Mouse (Mus musculus): ENCODE measurements at regions not wholly inside any gene's neighbourhood (a gene's known extent, or its start where the extent isn't known, plus 50 kb on each side); places are given as distances from the start of the nearest gene placed in this dataset.

DNA sequence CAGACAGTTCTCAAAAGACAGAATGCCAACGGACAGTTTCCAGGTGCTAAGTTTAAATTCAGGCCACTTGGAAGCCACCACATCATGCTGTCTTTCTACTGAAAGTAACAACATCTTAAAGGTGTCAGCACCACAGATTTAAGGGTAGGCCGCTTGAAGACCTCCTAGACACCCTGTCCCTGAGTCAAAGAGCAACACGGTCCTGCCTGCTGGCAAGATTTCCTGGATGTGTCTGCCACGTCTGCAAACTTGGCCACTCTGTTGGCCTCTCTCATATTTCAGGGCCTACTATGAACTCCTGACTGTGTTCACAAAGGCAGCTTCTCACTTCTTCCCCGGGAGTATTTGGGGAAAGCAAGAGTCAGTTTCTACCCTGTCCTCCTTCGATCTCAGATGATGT is 194.7 kb upstream of the Esrrg start:
- DNase-seq (ENCODE audit: low read depth, low spot score): no peak

DNA sequence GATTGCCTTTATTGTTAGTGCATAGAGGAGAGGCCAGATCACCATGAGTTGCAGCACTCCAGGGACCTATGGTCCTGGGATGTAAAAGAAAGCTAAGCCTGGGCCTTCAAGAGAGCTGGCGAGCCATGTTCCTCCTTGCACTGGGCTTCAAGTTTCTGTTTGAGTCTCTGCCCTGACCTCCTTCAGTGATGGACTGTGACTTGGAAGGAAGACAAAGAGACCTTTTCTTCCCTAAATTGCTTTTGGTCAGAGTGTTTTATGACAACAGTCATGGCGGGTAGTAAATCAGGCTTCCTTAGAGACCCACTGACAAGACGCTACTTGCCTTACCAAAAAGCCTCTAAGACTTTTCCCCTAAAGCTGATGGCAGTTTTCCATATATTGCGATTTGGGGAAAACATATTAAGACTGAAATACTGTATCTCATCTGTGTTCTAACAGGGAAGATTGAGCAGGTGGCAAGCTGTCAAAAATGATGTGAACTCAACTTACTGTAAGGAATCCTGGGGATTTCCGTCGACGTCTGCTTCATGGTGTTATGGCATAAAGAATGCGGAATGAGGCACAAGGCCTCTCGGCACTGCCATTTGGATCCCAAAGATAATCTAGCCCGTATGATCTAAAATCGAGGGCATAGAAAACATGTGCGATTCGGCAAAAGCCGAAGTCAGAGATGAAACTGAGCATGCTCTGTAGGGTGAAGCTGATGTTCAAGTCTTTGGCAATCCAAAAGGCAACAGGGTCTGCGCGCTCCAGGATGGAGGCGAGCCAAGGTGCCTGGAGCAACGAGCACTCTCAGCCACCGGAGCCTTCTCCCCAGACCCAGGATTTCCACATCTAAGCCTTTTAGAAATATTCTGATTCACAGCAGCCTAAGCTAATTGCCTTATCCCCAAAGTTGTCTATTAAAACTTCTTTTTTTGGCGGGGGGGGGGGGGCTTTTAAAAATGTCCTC is 190.1 kb upstream of the Esrrg start:
- DNase-seq (ENCODE audit: low read depth, low spot score): no peak

DNA sequence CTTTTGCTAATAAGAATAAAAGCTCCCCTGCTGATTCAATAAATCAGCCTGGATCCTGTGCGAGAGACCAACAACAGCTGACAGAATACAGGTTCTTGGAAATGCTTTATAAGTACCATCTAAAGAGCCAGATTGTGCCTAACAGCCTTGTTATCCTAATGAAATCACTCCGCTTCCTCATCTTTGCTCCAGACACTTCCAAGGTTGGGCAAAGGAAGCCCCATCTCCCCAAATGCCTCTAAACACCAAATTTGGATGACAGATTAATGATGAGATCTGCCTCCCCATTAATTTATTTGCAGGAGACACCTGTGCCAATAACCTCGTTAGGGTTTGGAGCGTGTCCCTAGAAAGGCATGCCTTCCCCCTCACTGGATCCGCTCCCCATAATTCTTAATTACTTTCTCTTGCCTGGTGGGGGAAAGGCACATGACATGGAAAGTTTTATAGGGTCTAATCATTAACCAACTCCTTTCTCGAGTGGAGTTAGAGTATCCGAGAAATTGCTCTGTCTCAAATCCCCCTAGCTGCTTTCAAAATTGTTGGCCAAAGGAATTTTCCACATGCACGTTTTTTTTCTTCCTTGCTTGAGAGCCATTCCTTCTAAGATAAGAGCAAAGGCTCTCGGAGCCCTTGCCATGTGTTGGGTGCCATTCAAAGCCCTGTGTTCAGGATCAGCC is 179.9 kb upstream of the Esrrg start:
- no peak for DNase-seq (ENCODE audit: low read depth, low spot score)

DNA sequence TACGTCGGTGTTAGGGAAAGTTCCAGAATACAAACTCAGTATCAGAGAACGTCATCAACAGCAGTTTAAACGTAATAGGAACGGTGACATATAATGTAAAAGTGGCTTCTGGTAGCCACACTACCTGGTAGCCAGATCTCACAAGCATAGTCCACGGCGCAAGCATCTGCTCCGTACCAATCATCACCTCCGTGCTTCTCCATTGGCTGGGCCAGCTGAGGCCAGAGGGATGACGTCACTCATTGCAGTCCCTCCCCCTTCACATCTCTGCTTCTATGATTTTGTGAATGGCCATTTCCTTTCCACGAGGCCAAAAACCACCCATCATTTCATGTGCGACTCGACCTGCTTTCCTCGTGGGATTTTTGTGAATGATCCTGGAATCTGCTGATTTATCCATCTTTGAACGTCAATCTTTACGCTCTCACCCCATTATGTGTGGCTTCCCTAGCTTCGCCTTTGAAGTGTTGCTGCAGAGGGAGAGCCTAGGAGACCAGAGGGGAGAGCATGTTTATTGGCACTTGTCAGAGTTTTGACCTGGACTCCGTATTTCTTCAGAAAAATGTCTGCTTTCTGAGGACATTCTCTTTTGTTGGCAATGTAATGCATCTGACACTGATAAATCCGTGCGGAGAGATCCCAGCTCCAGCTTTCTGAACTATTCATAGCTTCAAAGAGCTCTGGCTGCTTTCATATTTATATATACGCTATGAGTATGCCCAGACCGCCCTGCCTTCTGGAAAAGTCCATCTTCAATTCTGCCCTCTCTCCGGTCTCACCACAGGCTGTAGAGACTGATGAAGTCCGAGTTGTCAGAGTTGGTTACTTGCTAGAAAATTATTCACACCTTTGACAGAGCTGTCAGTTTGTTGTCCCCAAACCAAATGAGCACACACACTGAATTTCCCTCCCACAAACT is 174.6 kb upstream of the Esrrg start:
- no peak for DNase-seq (ENCODE audit: low read depth, low spot score)

DNA sequence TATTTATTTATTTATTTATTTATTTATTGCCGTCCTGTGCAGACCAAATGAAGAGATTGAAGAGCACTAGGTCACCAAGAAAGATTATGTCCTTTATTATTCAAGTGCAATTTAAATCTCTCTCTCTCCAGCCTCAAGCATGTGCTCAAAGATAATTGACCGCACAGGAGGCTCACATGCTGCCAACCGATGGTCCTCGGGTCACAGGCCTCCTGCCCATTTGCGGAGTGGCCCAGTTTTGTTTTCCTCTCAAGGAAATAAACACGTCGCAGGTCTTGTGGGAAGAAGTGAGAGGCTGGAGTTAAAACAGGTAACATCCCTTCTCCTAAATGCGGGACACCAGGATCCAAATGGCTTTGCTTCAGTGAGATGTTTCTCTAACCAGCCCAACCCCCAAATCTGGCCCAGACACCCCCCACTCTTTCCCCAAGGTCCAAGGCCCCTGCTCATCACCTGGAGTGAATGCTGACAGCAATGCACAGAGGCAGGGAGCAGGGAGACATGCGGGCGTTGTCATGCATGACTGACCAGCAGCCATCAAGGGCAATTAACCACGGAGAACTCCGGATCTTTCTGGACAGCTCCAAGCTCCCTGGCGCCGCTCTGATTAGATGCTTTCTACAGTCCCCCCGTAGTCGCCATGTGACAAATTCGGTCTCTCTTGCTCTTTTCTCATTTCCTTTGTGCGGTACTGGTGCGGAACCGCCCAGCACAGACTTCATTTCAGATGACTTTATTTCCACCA is 169.2 kb upstream of the Esrrg start:
- no peak for DNase-seq (ENCODE audit: low read depth, low spot score)

DNA sequence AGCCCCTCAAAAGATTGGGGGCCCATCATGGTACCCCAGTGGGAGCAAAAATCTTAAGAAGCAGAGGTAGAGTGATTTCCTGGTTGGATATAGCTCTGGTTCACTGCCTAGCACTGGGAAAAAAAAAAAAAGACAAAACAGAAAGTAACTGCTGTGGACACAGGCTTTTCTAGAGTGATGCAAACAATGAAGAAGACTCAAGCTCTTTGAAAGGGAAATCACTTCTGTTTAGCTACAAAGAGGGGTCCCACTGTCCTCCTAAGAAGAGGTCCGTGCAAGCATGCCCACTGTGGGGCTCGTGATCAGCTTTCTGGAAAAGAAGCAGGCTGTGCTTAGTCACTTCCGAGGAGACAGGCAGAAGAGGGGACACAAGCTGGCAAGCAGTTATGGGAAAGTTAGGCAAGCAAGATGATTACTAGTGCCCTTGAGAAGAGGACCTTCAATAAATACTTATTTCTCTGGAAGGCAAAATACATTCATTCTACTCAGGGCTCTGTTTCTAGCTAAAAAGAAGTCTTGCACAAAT is 166.9 kb upstream of the Esrrg start:
- no peak for DNase-seq (ENCODE audit: low read depth, low spot score)

DNA sequence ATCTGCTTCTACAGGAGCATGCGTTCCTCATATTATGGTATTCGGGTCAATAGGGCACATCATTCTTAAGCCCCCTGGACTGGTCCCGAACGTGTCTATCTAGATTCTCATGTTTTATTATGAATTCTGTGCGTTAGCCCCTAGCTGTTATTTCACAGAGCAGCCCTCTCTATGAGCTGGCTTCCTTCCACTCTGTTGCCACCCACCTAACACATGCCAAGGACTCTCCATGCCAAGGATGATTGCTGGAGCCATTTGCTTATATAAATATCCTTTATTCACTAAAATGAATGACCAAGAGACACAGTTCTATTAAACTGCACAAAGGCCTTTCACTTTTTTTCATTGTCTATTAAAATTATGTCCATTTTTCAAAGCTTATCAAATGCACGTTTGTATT is 162.1 kb upstream of the Esrrg start:
- no peak for DNase-seq (ENCODE audit: low read depth, low spot score)

DNA sequence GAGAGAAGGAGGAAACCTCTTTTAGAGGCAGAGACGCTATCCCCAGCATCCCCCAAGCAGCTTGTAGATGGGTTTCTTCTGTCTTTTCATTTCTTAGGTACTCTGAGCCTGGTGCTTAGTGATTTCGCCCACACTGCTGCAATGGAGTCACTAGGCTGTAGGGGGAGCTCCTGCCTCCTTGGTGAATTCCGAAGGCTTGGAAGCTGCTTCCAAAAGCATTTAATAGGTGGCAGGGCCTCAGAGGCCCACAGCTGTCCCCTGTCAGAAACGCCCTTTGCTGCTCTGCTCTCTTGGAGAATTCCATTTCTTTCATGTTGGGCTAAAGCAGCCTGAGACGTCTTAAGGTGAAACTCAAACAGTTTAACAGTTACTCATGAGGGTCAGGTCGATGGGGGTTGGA is 160.4 kb upstream of the Esrrg start:
- peak; percentile 40 for DNase-seq (ENCODE audit: low read depth, low spot score)

DNA sequence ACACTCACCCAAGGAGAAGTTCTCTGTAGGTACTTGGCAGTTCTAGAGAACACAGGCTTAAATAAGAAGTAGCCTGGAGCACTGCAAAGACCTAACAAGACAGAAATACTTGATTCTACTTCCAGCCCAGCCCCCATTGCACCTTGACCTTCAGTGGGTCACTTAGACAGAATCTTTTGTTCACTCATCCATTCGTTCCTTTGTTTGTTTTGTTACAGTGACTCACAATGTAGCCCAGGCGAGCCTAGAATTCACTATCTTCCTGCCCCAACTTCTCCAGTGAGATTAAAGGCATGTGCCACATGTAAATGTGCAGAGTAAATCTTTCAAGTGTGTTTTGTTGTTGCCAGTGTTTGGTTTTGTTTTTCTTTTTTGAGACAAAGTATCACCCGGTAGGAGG is 158.5 kb upstream of the Esrrg start:
- no peak for DNase-seq (ENCODE audit: low read depth, low spot score)

DNA sequence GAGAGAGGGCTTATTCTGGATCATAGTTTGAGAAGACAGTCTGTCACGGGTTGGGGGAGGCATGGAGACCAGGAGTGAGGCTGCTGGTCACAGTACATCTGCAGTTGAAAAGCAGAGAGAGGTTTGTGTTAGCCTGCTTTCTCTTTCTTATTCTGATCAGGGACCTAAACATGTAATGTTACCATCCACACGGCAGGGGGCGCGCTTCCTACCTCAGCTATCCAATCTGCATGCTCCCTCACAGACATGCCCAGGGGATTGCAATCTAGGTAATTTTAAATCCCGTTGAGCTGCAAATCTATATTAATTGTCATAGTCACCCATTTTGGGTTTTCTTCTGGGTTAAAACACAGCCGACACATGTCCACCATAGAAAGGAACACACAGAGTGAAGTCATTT is 156.4 kb upstream of the Esrrg start:
- DNase-seq (ENCODE audit: low read depth, low spot score): peak; percentile 11

DNA sequence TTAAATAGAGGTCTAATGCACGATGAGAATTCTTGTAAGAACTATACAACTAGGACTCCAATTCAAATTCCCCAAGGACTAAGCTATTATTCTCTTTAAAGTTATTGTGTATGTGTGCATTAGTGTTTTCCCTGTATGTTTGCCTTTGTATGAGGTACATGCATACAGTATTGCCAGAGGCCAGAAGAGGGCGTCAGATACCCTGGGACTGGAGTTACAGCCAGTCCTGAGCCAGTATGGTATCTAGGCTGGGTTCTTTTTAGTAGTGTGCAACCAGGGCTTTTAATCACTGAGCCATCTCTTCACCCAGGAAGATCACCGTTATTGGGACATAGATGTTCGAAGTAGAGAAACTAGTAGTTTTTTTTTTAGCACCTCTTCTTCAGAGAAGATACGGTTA is 154.2 kb upstream of the Esrrg start:
- DNase-seq (ENCODE audit: low read depth, low spot score): no peak

DNA sequence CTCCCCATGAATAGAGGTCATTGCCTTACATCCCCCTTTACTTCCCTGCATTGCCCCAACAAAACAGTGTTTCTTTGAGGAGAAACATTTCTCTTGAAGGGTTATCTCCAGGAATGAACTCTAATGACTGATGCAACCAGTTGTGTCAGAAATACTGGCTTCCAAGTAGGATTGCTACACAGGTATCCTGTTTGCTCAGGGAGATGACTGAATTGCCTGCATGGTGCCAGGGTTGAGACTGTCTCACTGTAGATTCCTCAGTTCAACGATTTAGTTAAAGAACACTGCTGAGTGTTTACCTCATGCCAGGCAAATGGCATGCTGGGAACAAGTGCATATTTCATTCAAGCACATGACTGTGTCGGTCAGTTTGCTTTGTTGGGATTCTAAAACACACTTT is 123.8 kb upstream of the Esrrg start:
- DNase-seq (ENCODE audit: low read depth, low spot score): no peak

DNA sequence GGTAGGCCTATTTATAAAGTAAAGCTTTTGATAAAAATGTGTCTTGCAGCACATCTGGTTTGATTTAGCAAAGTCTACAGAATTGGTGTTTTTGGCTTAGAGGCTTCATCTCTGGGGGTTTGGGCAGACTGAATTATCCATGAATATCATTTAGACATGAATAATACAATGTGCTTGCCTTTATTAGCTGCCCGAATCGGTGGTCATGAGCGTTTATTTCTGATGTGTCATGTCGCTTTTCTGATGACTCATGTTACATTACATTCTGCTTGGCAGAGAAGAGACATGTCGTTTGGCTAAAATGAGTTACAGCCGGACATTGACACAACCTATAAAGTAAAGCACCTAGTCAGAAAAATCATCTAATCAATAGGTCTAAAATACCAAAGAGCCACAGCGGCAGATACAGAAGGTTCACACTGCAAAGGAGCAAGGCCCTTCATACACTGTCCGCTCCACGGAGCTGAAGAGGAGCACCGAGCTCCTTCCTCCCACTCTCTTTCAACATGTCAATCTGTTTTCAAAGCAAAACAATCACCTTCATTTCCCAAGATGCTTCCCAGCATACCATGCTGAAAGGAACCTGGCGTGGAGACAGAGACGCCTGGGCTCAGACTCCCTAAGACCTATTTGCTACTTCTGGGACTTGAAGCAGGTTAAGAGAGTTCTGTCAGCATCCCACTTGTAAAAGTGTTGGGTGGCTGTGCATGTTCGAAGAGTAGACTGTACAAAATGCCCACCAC is 120.5 kb upstream of the Esrrg start:
- no peak for DNase-seq (ENCODE audit: low read depth, low spot score)

DNA sequence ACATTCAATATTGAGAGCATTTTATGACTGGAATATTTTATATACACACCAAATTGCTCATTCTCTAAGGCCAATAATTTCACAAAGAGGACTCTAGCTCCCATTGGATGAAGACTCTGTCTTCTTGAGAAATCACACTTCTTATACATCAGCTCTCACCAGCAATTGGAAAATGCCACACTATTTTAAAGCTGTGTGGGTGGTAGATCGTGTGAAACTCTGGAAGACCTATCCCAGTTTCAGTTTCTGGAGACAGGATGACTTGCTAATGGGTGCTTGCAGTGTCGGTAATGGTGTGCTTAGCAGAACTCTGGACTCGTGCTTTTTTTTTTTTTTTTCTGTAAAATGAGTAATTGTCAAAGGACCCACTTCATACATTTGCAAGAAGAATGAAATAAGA is 119.1 kb upstream of the Esrrg start:
- no peak for DNase-seq (ENCODE audit: low read depth, low spot score)

DNA sequence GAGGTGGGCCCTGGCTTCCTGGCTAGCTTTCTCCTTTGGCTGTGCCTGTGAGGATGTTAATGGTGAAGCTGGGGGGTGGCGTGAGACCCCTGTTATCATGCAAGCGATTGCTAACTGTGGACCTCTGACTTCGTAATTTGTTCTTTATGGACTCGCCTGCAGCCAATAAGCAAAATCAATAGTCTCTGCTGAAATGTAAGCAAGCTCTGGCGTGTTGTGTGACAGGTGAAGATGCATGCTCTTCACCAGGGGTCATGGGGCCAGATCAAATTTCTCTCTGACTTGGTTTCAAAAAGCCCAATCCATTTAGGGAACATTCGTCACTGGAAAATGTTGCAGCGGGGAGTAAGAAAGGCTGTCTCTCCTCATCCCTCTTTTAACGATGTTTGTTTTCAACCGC is 103.2 kb upstream of the Esrrg start:
- DNase-seq (ENCODE audit: low read depth, low spot score): no peak

DNA sequence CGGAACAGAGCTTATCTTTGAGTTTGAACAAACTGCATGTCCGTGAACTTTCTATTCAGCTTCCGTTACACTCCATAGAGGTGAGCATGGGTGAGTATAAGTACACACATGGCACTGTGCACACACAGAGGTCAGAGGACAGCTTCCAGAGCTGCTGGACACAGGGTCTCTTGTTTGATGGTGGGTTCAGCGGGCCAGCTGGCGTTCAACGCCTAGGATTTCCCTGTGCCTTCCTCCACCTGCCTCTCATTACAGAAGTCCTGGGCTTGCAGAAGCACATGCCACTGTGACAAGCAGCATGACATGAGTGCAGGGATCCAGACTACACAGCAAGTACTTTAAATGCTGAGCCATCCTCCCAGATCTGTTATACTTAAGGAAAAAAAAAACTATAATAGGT is 101.4 kb upstream of the Esrrg start:
- DNase-seq (ENCODE audit: low read depth, low spot score): no peak

DNA sequence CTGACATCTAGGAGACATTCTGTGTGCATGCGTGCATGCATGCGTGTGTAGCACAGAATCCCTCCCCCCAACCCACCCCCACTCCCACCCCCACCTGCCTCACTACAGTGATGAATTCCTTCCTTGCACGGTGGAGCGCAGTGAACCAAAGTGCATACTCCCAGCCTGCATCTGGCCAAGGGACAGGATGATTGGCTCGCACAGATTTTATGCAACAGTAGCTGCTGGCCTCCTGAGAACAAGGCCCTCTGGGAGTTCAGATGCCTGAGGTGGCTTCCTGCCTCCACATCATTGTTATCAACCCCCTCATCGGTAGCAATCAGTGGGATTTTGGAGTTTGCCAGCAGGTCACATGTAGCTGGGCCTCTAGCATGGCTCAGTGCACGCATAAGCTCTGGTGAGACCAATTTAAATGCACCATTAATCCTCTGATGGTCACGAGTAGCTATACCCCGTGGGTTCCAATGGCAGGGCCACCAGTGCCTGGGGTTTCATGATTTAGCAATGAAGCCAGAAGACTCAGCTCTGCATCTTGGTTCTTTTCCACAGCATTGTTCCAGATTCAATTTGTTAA is 77.2 kb upstream of the Esrrg start:
- DNase-seq (ENCODE audit: low read depth, low spot score): no peak

DNA sequence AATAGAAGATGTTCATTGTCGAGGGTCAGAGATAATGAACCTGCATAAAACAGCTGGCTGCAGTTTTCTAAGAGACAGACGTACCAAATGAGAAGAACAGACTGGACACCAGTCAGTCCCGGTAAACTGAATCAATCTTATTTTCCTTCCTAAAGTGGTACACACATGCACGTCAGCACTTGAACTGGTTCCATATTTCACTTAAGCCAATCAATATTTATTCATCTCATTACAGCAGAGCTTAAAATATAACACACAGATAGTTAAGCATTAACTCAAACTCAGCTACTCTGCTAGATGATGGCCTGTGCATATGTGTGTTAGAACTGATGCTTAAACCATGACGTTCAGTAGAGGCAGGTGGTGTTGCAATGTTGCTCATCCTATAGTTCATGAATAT is 72.3 kb upstream of the Esrrg start:
- no peak for DNase-seq (ENCODE audit: low read depth, low spot score)

DNA sequence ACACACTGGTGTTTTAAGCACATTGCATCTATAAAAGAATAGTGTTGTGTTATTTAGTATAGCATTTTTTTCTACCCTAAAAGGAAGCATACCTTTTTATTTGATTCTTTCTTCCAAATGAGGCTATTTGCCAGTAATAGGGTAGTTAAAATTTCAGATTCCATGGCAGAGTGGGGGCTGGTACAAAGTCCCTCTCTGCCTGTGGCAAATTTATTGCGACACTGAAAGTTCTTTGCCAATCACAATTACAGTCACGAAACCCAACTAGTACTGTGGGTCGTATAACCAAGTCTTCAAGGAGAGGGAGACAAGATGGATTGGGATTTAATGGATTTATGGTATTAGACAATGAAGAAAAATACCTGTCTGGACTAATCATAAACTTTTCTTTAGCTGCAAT is 51.9 kb upstream of the Esrrg start:
- DNase-seq (ENCODE audit: low read depth, low spot score): no peak
